Mouse (Mus musculus): ENCODE results near the gene Eif2b3.

- TF ChIP-seq CTCF (IDR thresholded peaks at IDR 0.05; ENCODE audit: borderline replicate concordance, insufficient read depth, low read depth, low read length) (no peak), POLR2A (IDR thresholded peaks at IDR 0.05; ENCODE audit: borderline replicate concordance, insufficient read depth, low read length) (no peak)
These were observed 108.9 kb downstream of the Eif2b3 start for GRCm38 (mm10) chr4:117127991-117128686.

Data from cerebellum, adult 2 months (tissue).